Mouse (Mus musculus) liver, embryonic 15.5 days (tissue): ENCODE data around the gene Zdhhc14. TPM values are rescaled to one million over a fixed set of nuclear protein-coding genes. Genes with fewer than 3 reads are reported as not detected.

Experiments used
- ATAC-seq: fragments of 200-750 bp; cut with Nextera tagmentation; 2 replicates; pipeline ENCODE4 v1.8.0; 2017; ENCODE audit warnings: moderate number of reproducible peaks, mild to moderate bottlenecking, moderate library complexity; ENCODE audit not compliant: insufficient read depth
- H3K27ac ChIP-seq: fragments of 300-500 bp; sonication (generic); replicated peaks from 2 replicates; pipeline ENCODE4 v1.5.1; 2015; ENCODE audit warnings: mild to moderate bottlenecking, inconsistent platforms
- H3K27me3 ChIP-seq: fragments of 300-500 bp; sonication (generic); 2 replicates; pipeline ENCODE4 v1.6.1; 2015; ENCODE audit warnings: mild to moderate bottlenecking, inconsistent platforms
- H3K36me3 ChIP-seq: fragments of 300-500 bp; sonication (generic); replicated peaks from 2 replicates; pipeline ENCODE4 v1.6.1; 2015; ENCODE audit warnings: moderate library complexity, mild to moderate bottlenecking, inconsistent platforms
- H3K4me1 ChIP-seq: fragments of 300-500 bp; sonication (generic); replicated peaks from 2 replicates; pipeline ENCODE4 v1.6.1; 2015; ENCODE audit warnings: inconsistent platforms
- H3K4me2 ChIP-seq: fragments of 300-500 bp; sonication (generic); 2 replicates; pipeline ENCODE4 v1.6.1; 2015; ENCODE audit warnings: moderate library complexity, mild to moderate bottlenecking, inconsistent platforms
- H3K4me3 ChIP-seq: fragments of 300-500 bp; sonication (generic); replicated peaks from 2 replicates; pipeline ENCODE4 v1.5.1; 2015; ENCODE audit warnings: mild to moderate bottlenecking, inconsistent platforms
- H3K9ac ChIP-seq: fragments of 300-500 bp; sonication (generic); 2 replicates; pipeline ENCODE4 v1.6.1; 2015; ENCODE audit warnings: moderate library complexity, mild to moderate bottlenecking, inconsistent platforms
- H3K9me3 ChIP-seq: fragments of 300-500 bp; sonication (generic); replicated peaks from 2 replicates; pipeline ENCODE4 v1.6.1; 2016; ENCODE audit warnings: inconsistent platforms
- WGBS: fragments of 180-500 bp; shearing (Covaris S2); methylation state at CpG from one replicate; pipeline ENCODE4 v1.1.7; 2015; ENCODE audit warnings: mixed read lengths; ENCODE audit not compliant: insufficient replicate concordance; 5-methylcytosine and 5-hydroxymethylcytosine counted together
- polyA plus RNA-seq: library from polyadenylated mRNA; unstranded; fragments of >200 nt; fragmentation: Nextera tagmentation; extraction: Ambion mirVana; gene quantifications from 2 replicates; pipeline ENCODE4 v1.2.1, GENCODE M21; 2015

The Zdhhc14 gene
- polyA plus RNA-seq, 1 experiment from 2014 or later: 6.9 TPM

DNA sequence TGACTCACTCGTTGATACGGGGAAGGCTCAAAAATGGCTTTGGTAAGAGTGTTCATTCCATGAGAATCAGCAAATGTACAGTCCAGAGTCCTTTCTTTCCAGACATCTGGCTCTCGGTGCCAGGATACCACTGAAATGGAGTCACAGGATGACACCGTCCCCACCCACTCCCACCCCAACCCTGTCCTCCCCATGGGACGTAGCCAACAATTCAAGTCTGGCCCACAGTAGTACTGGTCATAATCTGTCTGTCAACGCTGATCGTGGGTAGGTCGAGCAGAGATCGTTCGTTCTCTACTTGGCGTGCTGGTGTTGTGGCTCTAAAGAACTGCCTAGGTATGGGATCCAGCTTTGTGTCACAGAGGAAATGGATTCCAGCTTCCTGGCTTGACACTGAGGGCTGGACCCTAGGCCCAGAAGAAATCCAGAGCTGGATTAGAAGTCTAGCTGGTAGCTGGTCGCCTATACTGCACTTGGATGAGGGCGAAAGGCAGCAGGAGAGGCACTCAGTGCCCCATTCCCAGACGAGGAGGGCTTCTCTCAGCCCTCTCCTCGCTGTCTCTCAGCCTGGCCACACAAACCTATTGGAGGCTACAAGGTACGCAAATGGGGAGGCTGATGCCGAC lies 307.2 kb downstream of the Zdhhc14 start:
- no peak overlapping the region for H3K4me3 ChIP-seq
- peak overlapping the region; percentile 52; the same call in 1 of the 2 replicates for H3K4me2 ChIP-seq
- no peak overlapping the region for H3K9ac ChIP-seq

DNA sequence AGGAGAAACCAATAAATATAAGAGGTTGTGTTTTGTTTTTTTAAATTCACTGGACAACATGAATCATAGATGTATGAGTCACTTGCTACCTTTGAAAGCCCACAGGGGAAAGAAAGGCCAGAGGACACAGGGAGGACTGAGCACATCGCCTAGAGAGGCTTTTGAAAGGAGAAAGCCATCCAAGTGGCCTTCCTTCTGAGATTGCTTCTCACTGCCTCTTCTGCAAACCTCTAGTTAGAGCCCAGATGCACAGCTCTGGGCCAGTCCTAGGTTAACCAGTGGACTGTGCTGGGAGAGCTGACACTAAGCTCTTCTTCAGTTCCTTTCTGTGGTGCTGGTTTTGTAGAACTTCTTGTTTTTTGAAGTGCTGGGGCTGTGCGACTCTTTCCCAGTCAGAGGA lies 307.9 kb downstream of the Zdhhc14 start:
- Histone ChIP-seq H3K4me1 (peaks cover 63% of the 10 kb centered on the region), H3K36me3 (no peaks in the 10 kb centered on the region), H3K9ac (no peak overlapping the region), H3K4me3 (no peak overlapping the region), H3K27ac (no peak overlapping the region), H3K27me3 (no peaks in the 10 kb centered on the region), H3K9me3 (no peaks in the 10 kb centered on the region), H3K4me2 (no peak overlapping the region)
- 50% methylated on average over 2 of the region's 2 CpGs for WGBS
- ATAC-seq: no peak

More for the DNA sequence above, 307.2 kb downstream of the Zdhhc14 start:
- no peaks in the 10 kb centered on the region for H3K36me3 ChIP-seq
- no peaks in the 10 kb centered on the region for H3K9me3 ChIP-seq
- H3K27ac ChIP-seq: no peak overlapping the region
- H3K27me3 ChIP-seq: no peaks in the 10 kb centered on the region
- 66% methylated on average over 17 of the region's 17 CpGs for WGBS
- no peak for ATAC-seq
- peaks cover 63% of the 10 kb centered on the region for H3K4me1 ChIP-seq

DNA sequence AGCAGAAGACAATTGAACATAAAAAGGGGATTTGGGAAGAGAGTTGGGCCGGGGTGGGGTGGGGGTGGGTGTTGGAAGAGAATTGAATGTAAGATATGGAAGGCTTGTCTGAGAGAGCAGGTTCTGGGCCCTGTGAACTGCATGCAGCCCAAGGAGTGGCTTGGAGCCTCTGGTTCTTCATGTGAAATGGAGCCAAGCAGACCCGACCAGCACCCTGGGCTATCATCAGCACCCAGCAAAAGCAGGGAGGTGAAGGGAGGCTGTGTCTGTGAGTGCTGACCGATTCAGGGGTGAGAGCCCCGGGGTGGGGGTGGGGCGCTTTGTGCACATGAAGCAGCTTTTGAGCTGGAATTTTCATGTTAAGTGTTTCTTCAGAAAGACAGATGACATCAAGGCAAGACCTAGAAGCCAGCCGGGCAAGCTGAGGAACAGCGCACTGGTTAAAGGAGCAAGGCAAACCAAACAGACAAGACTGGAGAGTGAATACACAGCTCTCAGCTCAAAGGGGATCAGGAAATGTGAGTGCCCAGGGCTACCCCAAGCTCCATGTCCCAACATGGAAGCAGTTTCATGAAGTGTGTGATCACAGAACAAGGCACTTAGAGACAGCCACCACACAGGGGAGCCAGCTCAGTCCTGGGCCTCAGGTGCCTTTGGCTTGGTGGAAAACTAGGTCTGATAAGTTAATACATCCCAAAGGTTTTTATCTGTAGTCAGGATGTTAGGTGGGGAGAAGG lies 308.6 kb downstream of the Zdhhc14 start:
- no peak overlapping the region for H3K4me3 ChIP-seq
- H3K27me3 ChIP-seq: no peaks in the 10 kb centered on the region
- WGBS: 55% methylated on average over 7 of the region's 7 CpGs
- H3K27ac ChIP-seq: no peak overlapping the region
- H3K4me2 ChIP-seq: no peak overlapping the region
- ATAC-seq: no peak
- no peaks in the 10 kb centered on the region for H3K9me3 ChIP-seq
- peaks cover 63% of the 10 kb centered on the region for H3K4me1 ChIP-seq
- no peak overlapping the region for H3K9ac ChIP-seq
- H3K36me3 ChIP-seq: no peaks in the 10 kb centered on the region

DNA sequence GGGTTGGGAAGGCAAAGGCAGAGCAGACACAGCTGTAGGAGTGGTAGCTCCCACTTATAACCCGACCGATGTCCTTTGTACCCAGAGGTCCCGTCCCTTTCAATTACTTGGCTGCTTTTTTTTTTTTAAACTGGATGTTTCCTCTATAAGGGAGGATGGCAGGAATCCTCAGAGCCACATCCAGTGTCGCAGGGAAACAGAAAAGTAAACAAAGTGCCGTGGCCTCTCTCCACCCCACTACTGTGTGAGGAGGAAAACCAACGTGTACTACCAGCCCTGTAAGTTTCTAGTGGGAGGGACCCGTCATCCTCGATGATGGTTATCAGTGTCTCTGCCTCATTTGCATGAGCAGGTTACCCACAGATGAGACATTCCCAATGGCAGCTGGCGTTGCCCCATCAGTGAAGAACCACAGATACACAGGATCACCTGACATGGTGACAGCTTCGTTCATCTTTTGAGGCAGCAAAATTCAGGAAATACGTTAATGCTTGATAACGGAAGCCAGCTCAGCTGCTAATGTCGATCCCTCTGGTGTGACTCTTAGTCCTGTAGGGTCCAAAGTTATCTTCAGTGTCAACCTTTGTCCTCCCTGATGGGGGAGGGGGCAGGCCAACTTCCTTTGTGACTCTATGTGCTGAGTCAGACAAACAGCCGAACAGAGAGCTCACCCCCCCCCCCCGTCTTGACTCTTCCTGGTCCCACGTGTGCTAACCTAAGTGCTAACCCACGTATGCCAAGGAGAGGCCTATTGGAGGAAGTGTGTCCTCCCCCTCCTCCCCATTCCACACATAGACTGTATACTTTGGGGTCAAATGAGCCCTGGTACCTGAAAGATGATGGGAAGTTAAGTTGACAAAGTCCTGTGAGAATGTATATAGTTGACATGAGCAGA lies 309.7 kb downstream of the Zdhhc14 start:
- peaks cover 56% of the 10 kb centered on the region for H3K4me1 ChIP-seq

DNA sequence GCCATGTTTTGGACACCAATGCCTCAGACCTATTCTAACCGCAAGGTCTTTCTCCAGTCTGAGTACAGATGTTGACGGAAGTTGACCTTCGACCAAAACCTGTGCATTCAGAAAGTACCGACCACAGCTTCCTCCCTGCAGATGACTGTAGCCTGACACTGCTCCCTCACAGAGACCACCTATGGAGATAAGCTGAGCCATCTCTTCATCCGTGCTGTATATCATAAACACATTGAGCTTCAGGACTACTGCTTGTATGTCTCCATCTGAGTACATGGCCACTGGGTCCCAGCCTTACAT lies 310.2 kb downstream of the Zdhhc14 start:
- peaks cover 53% of the 10 kb centered on the region for H3K4me1 ChIP-seq
- no peaks in the 10 kb centered on the region for H3K27me3 ChIP-seq
- H3K9me3 ChIP-seq: no peaks in the 10 kb centered on the region
- no peak overlapping the region for H3K4me2 ChIP-seq
- no peak overlapping the region for H3K4me3 ChIP-seq
- no peak overlapping the region for H3K27ac ChIP-seq
- H3K9ac ChIP-seq: no peak overlapping the region
- H3K36me3 ChIP-seq: no peaks in the 10 kb centered on the region
- ATAC-seq: no peak
- WGBS: 40% methylated on average over 5 of the region's 5 CpGs

More for the DNA sequence above, 309.7 kb downstream of the Zdhhc14 start:
- H3K4me2 ChIP-seq: peak overlapping the region; percentile 25; the same call in 1 of the 2 replicates
- no peaks in the 10 kb centered on the region for H3K9me3 ChIP-seq
- 15% methylated on average over 17 of the region's 17 CpGs for WGBS
- no peaks in the 10 kb centered on the region for H3K27me3 ChIP-seq
- H3K27ac ChIP-seq: no peak overlapping the region
- no peak overlapping the region for H3K9ac ChIP-seq
- no peak overlapping the region for H3K4me3 ChIP-seq
- no peaks in the 10 kb centered on the region for H3K36me3 ChIP-seq
- ATAC-seq: no peak

Other genes with a start within 250 kb of the Zdhhc14 start
- not detected in 2 replicates for gene Ldhal6b, start 73.8 kb upstream of the Zdhhc14 start, polyA plus RNA-seq
- gene Tmem242, start 52.3 kb upstream of the Zdhhc14 start, polyA plus RNA-seq: 34.4 and 38.5 TPM in 2 replicates